Mouse (Mus musculus): ENCODE measurements at regions not wholly inside any gene's neighbourhood (a gene's known extent, or its start where the extent isn't known, plus 50 kb on each side); places are given as distances from the start of the nearest gene placed in this dataset.

- DNase-seq (ENCODE audit: low read depth): no peak
Measured at GRCm38 (mm10) chr2:57772315-57772714, 225.4 kb upstream of the Galnt5 start.

- no peak for DNase-seq (ENCODE audit: low read depth)
Measured at GRCm38 (mm10) chr2:57776154-57776553, 221.5 kb upstream of the Galnt5 start.

- no peak for DNase-seq (ENCODE audit: low read depth)
Measured at GRCm38 (mm10) chr2:57780836-57781235, 216.8 kb upstream of the Galnt5 start.

GRCm38 (mm10) chr2:57793519-57794296, 204.0 kb upstream of the Galnt5 start:
- DNase-seq (ENCODE audit: low read depth): no peak

GRCm38 (mm10) chr2:57799279-57799678, 198.4 kb upstream of the Galnt5 start:
- no peak for DNase-seq (ENCODE audit: low read depth)

- DNase-seq (ENCODE audit: low read depth): no peak
Measured at GRCm38 (mm10) chr2:57807911-57808310, 189.8 kb upstream of the Galnt5 start.

- no peak for DNase-seq (ENCODE audit: low read depth)
Measured at GRCm38 (mm10) chr2:57812996-57813395, 184.7 kb upstream of the Galnt5 start.

- no peak for DNase-seq (ENCODE audit: low read depth)
Measured at GRCm38 (mm10) chr2:57820343-57820742, 177.3 kb upstream of the Galnt5 start.

GRCm38 (mm10) chr2:57820923-57821322, 176.8 kb upstream of the Galnt5 start:
- DNase-seq (ENCODE audit: low read depth): no peak

- DNase-seq (ENCODE audit: low read depth): no peak
Measured at GRCm38 (mm10) chr2:57828284-57828683, 169.4 kb upstream of the Galnt5 start.

- DNase-seq (ENCODE audit: low read depth): no peak
Measured at GRCm38 (mm10) chr2:57832565-57833355, 164.9 kb upstream of the Galnt5 start.

GRCm38 (mm10) chr2:57845135-57845534, 152.5 kb upstream of the Galnt5 start:
- no peak for DNase-seq (ENCODE audit: low read depth)

GRCm38 (mm10) chr2:57847707-57848106, 150.0 kb upstream of the Galnt5 start:
- no peak for DNase-seq (ENCODE audit: low read depth)

- DNase-seq (ENCODE audit: low read depth): no peak
Measured at GRCm38 (mm10) chr2:57849338-57850057, 148.2 kb upstream of the Galnt5 start.

GRCm38 (mm10) chr2:57850058-57850400, 147.7 kb upstream of the Galnt5 start:
- DNase-seq (ENCODE audit: low read depth): no peak

- DNase-seq (ENCODE audit: low read depth): no peak
Measured at GRCm38 (mm10) chr2:57856524-57857107, 141.1 kb upstream of the Galnt5 start.

GRCm38 (mm10) chr2:57865289-57865688, 132.4 kb upstream of the Galnt5 start:
- no peak for DNase-seq (ENCODE audit: low read depth)

GRCm38 (mm10) chr2:57868046-57868445, 129.6 kb upstream of the Galnt5 start:
- DNase-seq (ENCODE audit: low read depth): no peak

- no peak for DNase-seq (ENCODE audit: low read depth)
Measured at GRCm38 (mm10) chr2:57900168-57900567, 97.5 kb upstream of the Galnt5 start.

- DNase-seq (ENCODE audit: low read depth): no peak
Measured at GRCm38 (mm10) chr2:57900580-57901247, 97.0 kb upstream of the Galnt5 start.

- DNase-seq (ENCODE audit: low read depth): no peak
Measured at GRCm38 (mm10) chr2:57905184-57905583, 92.5 kb upstream of the Galnt5 start.

- no peak for DNase-seq (ENCODE audit: low read depth)
Measured at GRCm38 (mm10) chr2:57906939-57907338, 90.7 kb upstream of the Galnt5 start.
